Mouse (Mus musculus) CD4-positive, CD25-positive, alpha-beta regulatory T cell, adult 4 months (primary cell): Measurements from ENCODE around the gene Lrmp. TPM values are rescaled to one million over a fixed set of nuclear protein-coding genes. Genes with fewer than 3 reads are reported as not detected.

Experiments
- ATAC-seq: one replicate; pipeline ENCODE4 v1.8.0; 2017
- polyA plus RNA-seq, 2 experiments: library from polyadenylated mRNA; unstranded; fragments of 100-300 nt; shearing (Covaris generic); gene quantifications; one replicate each; pipeline ENCODE4 v1.2.1; 2017

Gene Lrmp
- 100 to 1,000 TPM; 157 to 238 TPM for polyA plus RNA-seq

- peak; percentile 91 for ATAC-seq
Observed at GRCm38 (mm10) chr6:145115476-145116097, at the start of gene Lrmp. Gene Lrmp, plus strand, starts transcription at chr6:145115653.

GRCm38 (mm10) chr6:145066416-145066815, 49.0 kb upstream of the Lrmp start:
- ATAC-seq: no peak

- ATAC-seq: no peak
Observed at GRCm38 (mm10) chr6:145067679-145068078, 47.8 kb upstream of the Lrmp start.

GRCm38 (mm10) chr6:145069397-145069796, 46.1 kb upstream of the Lrmp start:
- no peak for ATAC-seq

- no peak for ATAC-seq
Observed at GRCm38 (mm10) chr6:145069921-145070320, 45.5 kb upstream of the Lrmp start.

GRCm38 (mm10) chr6:145074461-145074860, 41.0 kb upstream of the Lrmp start:
- peak; percentile 24 for ATAC-seq

- peak; percentile 69 for ATAC-seq
Observed at GRCm38 (mm10) chr6:145075088-145075547, 40.3 kb upstream of the Lrmp start.

- ATAC-seq: peak; percentile 66
Observed at GRCm38 (mm10) chr6:145075548-145076224, 39.8 kb upstream of the Lrmp start, which contains the start of gene Bcat1. Gene Bcat1, minus strand, starts transcription at chr6:145076184.

GRCm38 (mm10) chr6:145076286-145076685, 39.2 kb upstream of the Lrmp start:
- ATAC-seq: no peak

- ATAC-seq: no peak
Observed at GRCm38 (mm10) chr6:145079087-145079759, 36.2 kb upstream of the Lrmp start.

GRCm38 (mm10) chr6:145081721-145082120, 33.7 kb upstream of the Lrmp start:
- ATAC-seq: no peak

GRCm38 (mm10) chr6:145084343-145085117, 30.9 kb upstream of the Lrmp start:
- ATAC-seq: no peak

GRCm38 (mm10) chr6:145088451-145089113, 26.9 kb upstream of the Lrmp start:
- ATAC-seq: peak; percentile 32

GRCm38 (mm10) chr6:145089373-145089772, 26.1 kb upstream of the Lrmp start:
- no peak for ATAC-seq

- ATAC-seq: no peak
Observed at GRCm38 (mm10) chr6:145090201-145090863, 25.1 kb upstream of the Lrmp start.

- peak; percentile 21 for ATAC-seq
Observed at GRCm38 (mm10) chr6:145090928-145091327, 24.5 kb upstream of the Lrmp start.

- no peak for ATAC-seq
Observed at GRCm38 (mm10) chr6:145091998-145092397, 23.5 kb upstream of the Lrmp start.

- ATAC-seq: peak; percentile 67
Observed at GRCm38 (mm10) chr6:145093038-145093622, 22.3 kb upstream of the Lrmp start.

GRCm38 (mm10) chr6:145094431-145094830, 21.0 kb upstream of the Lrmp start:
- no peak for ATAC-seq

- ATAC-seq: peak; percentile 71
Observed at GRCm38 (mm10) chr6:145100923-145101322, 14.5 kb upstream of the Lrmp start.
